Mouse (Mus musculus) embryonic facial prominence, embryonic 13.5 days (tissue): Measurements from ENCODE around the gene BC035947. TPM values are rescaled to one million over a fixed set of nuclear protein-coding genes. Genes with fewer than 3 reads are reported as not detected.
"Not testable (repeated sequence)": the region's sequence is repeated elsewhere in the genome, so short reads cannot be mapped to it uniquely, and the experiment has no call there.

ENCODE experiments used
- ATAC-seq: fragments of 200-750 bp; cut with Nextera tagmentation; 2 replicates; pipeline ENCODE4 v1.8.0; 2017; ENCODE audit warnings: low read depth; ENCODE audit not compliant: insufficient number of reproducible peaks, insufficient read depth, low FRiP score, low TSS enrichment
- H3K27ac ChIP-seq: fragments of 300-500 bp; sonication (generic); 2 replicates; pipeline ENCODE4 v1.5.1; 2015; ENCODE audit warnings: moderate library complexity, mild to moderate bottlenecking, inconsistent platforms
- H3K27me3 ChIP-seq: fragments of 300-500 bp; sonication (generic); 2 replicates; pipeline ENCODE4 v1.6.1; 2015; ENCODE audit warnings: mild to moderate bottlenecking, inconsistent platforms
- H3K36me3 ChIP-seq: fragments of 300-500 bp; sonication (generic); 2 replicates; pipeline ENCODE4 v1.6.1; 2015; ENCODE audit warnings: mild to moderate bottlenecking, inconsistent platforms
- H3K4me1 ChIP-seq: fragments of 300-500 bp; sonication (generic); 2 replicates; pipeline ENCODE4 v1.6.1; 2015; ENCODE audit warnings: inconsistent platforms
- H3K4me2 ChIP-seq: fragments of 300-500 bp; sonication (generic); 2 replicates; pipeline ENCODE4 v1.6.1; 2015; ENCODE audit warnings: moderate library complexity, mild to moderate bottlenecking, inconsistent platforms
- H3K4me3 ChIP-seq: fragments of 300-500 bp; sonication (generic); 2 replicates; pipeline ENCODE4 v1.5.1; 2015; ENCODE audit warnings: mild to moderate bottlenecking, inconsistent platforms
- H3K9ac ChIP-seq: fragments of 300-500 bp; sonication (generic); 2 replicates; pipeline ENCODE4 v1.6.1; 2015; ENCODE audit warnings: mild to moderate bottlenecking, inconsistent platforms
- H3K9me3 ChIP-seq: fragments of 300-500 bp; sonication (generic); 2 replicates; pipeline ENCODE4 v1.6.1; 2016; ENCODE audit warnings: inconsistent platforms
- WGBS: fragments of 180-500 bp; shearing (Covaris S2); methylation state at CpG from one replicate; pipeline ENCODE4 v1.1.7; 2015; ENCODE audit warnings: mixed read lengths; 5-methylcytosine and 5-hydroxymethylcytosine counted together
- polyA plus RNA-seq: library from polyadenylated mRNA; unstranded; fragments of >200 nt; fragmentation: Nextera tagmentation; extraction: Ambion mirVana; gene quantifications from 2 replicates; pipeline ENCODE4 v1.2.1, GENCODE M21; 2015

The BC035947 gene
- 0.84 and 1.3 TPM in 2 replicates for polyA plus RNA-seq

- no peak within 1 kb of the TSS for H3K27ac ChIP-seq
- H3K4me2 ChIP-seq = peak within 1 kb of the TSS; percentile 68
- no peaks in the 10 kb centered on the region for H3K9me3 ChIP-seq
- peaks cover 4% of the 10 kb centered on the region; the same call in 1 of the 2 replicates for H3K27me3 ChIP-seq
- peak within 1 kb of the TSS; percentile 65 for H3K9ac ChIP-seq
- H3K4me3 ChIP-seq = peak within 1 kb of the TSS; percentile 44
- H3K36me3 ChIP-seq = no peaks in the 10 kb centered on the region
- WGBS = 6% methylated on average over 25 of the region's 25 CpGs
- ATAC-seq = no peak
- peaks cover 6% of the 10 kb centered on the region; the same call in 1 of the 2 replicates for H3K4me1 ChIP-seq
Observed at GRCm38 (mm10) chr1:78511621-78512160, at the start of gene BC035947. TSS of gene BC035947 (minus strand) at chr1:78512158.

- Histone ChIP-seq H3K27ac (no peak overlapping the region), H3K27me3 (no peaks in the 10 kb centered on the region), H3K4me2 (no peak overlapping the region), H3K9me3 (no peaks in the 10 kb centered on the region), H3K4me1 (no peaks in the 10 kb centered on the region), H3K36me3 (no peaks in the 10 kb centered on the region), H3K4me3 (no peak overlapping the region), H3K9ac (no peak overlapping the region)
- ATAC-seq = no peak
- WGBS = 68% methylated on average over 8 of the region's 8 CpGs
Observed at GRCm38 (mm10) chr1:78554012-78554666, 42.2 kb upstream of the BC035947 start.

GRCm38 (mm10) chr1:78548961-78549360, 37.0 kb upstream of the BC035947 start:
- WGBS = 40% methylated on average over 6 of the region's 6 CpGs
- no peak overlapping the region for H3K27ac ChIP-seq
- no peaks in the 10 kb centered on the region for H3K4me1 ChIP-seq
- no peaks in the 10 kb centered on the region for H3K36me3 ChIP-seq
- no peak overlapping the region for H3K4me3 ChIP-seq
- no peak overlapping the region for H3K9ac ChIP-seq
- H3K4me2 ChIP-seq = no peak overlapping the region
- ATAC-seq = 0 out of 2 replicates have a peak, but pooled peaks have one; percentile 6
- H3K27me3 ChIP-seq = no peaks in the 10 kb centered on the region
- 0 out of 2 replicates have a peak, but pooled peaks cover 3% of the 10 kb centered on the region for H3K9me3 ChIP-seq

- 0 out of 2 replicates have a peak, but pooled peaks cover 3% of the 10 kb centered on the region for H3K9me3 ChIP-seq
- no peak overlapping the region for H3K9ac ChIP-seq
- ATAC-seq = no peak
- H3K4me2 ChIP-seq = no peak overlapping the region
- no peaks in the 10 kb centered on the region for H3K36me3 ChIP-seq
- 79% methylated on average over 9 of the region's 9 CpGs for WGBS
- H3K4me1 ChIP-seq = no peaks in the 10 kb centered on the region
- no peak overlapping the region for H3K4me3 ChIP-seq
- H3K27me3 ChIP-seq = no peaks in the 10 kb centered on the region
- no peak overlapping the region for H3K27ac ChIP-seq
Observed at GRCm38 (mm10) chr1:78546258-78546657, 34.3 kb upstream of the BC035947 start.

GRCm38 (mm10) chr1:78543631-78544030, 31.7 kb upstream of the BC035947 start:
- H3K4me3 ChIP-seq, H3K9me3 ChIP-seq, H3K9ac ChIP-seq, H3K36me3 ChIP-seq, H3K4me2 ChIP-seq, H3K27me3 ChIP-seq, ATAC-seq, H3K27ac ChIP-seq: not testable (repeated sequence)
- whole genome bisulfite sequencing = 86% methylated on average over 1 of the region's 1 CpGs
- H3K4me1 ChIP-seq = peaks cover 15% of the 10 kb centered on the region; the same call in 1 of the 2 replicates

GRCm38 (mm10) chr1:78539166-78539565, 27.2 kb upstream of the BC035947 start:
- Histone ChIP-seq H3K4me3 (no peak overlapping the region), H3K36me3 (no peaks in the 10 kb centered on the region), H3K9ac (no peak overlapping the region), H3K4me2 (no peak overlapping the region), H3K4me1 (peaks cover 24% of the 10 kb centered on the region; the same call in 1 of the 2 replicates), H3K9me3 (0 out of 2 replicates have a peak, but pooled peaks cover 3% of the 10 kb centered on the region), H3K27ac (0 out of 2 replicates have a peak overlapping the region, but pooled peaks have one; percentile 16), H3K27me3 (no peaks in the 10 kb centered on the region)
- ATAC-seq = no peak
- WGBS = 44% methylated on average over 6 of the region's 6 CpGs

- Histone ChIP-seq H3K4me1 (peaks cover 24% of the 10 kb centered on the region; the same call in 1 of the 2 replicates), H3K4me2 (0 out of 2 replicates have a peak overlapping the region, but pooled peaks have one; percentile 68), H3K9ac (no peak overlapping the region), H3K36me3 (no peaks in the 10 kb centered on the region), H3K27ac (no peak overlapping the region), H3K27me3 (no peaks in the 10 kb centered on the region), H3K9me3 (no peaks in the 10 kb centered on the region), H3K4me3 (no peak overlapping the region)
- WGBS = 69% methylated on average over 5 of the region's 5 CpGs
- ATAC-seq = no peak
Observed at GRCm38 (mm10) chr1:78538396-78538795, 26.4 kb upstream of the BC035947 start.

GRCm38 (mm10) chr1:78537494-78538010, 25.6 kb upstream of the BC035947 start:
- peak overlapping the region; percentile 60 for H3K9ac ChIP-seq
- no peak overlapping the region for H3K27ac ChIP-seq

GRCm38 (mm10) chr1:78536310-78537164, 24.6 kb upstream of the BC035947 start:
- Histone ChIP-seq H3K4me3 (peak overlapping the region; percentile 41; the same call in 1 of the 2 replicates), H3K27ac (no peak overlapping the region), H3K9me3 (no peaks in the 10 kb centered on the region), H3K9ac (no peak overlapping the region), H3K4me2 (peak overlapping the region; percentile 68), H3K36me3 (no peaks in the 10 kb centered on the region), H3K4me1 (peaks cover 24% of the 10 kb centered on the region; the same call in 1 of the 2 replicates), H3K27me3 (no peaks in the 10 kb centered on the region)
- WGBS = 34% methylated on average over 19 of the region's 19 CpGs
- ATAC-seq = no peak

More at GRCm38 (mm10) chr1:78537494-78538010, 25.6 kb upstream of the BC035947 start:
- Histone ChIP-seq H3K9me3 (no peaks in the 10 kb centered on the region), H3K4me3 (peak overlapping the region; percentile 41), H3K27me3 (no peaks in the 10 kb centered on the region), H3K4me1 (peaks cover 24% of the 10 kb centered on the region; the same call in 1 of the 2 replicates), H3K4me2 (peak overlapping the region; percentile 68), H3K36me3 (no peaks in the 10 kb centered on the region)
- peak; percentile 67 for ATAC-seq
- WGBS = 22% methylated on average over 16 of the region's 16 CpGs

GRCm38 (mm10) chr1:78534428-78535150, 22.6 kb upstream of the BC035947 start:
- no peak overlapping the region for H3K27ac ChIP-seq

More at GRCm38 (mm10) chr1:78534428-78535150, 22.6 kb upstream of the BC035947 start:
- H3K4me2 ChIP-seq = no peak overlapping the region
- 89% methylated on average over 9 of the region's 9 CpGs for WGBS
- no peak overlapping the region for H3K9ac ChIP-seq
- H3K4me1 ChIP-seq = peaks cover 20% of the 10 kb centered on the region
- no peak overlapping the region for H3K4me3 ChIP-seq
- H3K9me3 ChIP-seq = no peaks in the 10 kb centered on the region
- ATAC-seq = no peak
- no peaks in the 10 kb centered on the region for H3K27me3 ChIP-seq
- no peaks in the 10 kb centered on the region for H3K36me3 ChIP-seq
